Mouse (Mus musculus): Measurements from ENCODE around the gene Uhrf1bp1.

The Uhrf1bp1 gene

DNA sequence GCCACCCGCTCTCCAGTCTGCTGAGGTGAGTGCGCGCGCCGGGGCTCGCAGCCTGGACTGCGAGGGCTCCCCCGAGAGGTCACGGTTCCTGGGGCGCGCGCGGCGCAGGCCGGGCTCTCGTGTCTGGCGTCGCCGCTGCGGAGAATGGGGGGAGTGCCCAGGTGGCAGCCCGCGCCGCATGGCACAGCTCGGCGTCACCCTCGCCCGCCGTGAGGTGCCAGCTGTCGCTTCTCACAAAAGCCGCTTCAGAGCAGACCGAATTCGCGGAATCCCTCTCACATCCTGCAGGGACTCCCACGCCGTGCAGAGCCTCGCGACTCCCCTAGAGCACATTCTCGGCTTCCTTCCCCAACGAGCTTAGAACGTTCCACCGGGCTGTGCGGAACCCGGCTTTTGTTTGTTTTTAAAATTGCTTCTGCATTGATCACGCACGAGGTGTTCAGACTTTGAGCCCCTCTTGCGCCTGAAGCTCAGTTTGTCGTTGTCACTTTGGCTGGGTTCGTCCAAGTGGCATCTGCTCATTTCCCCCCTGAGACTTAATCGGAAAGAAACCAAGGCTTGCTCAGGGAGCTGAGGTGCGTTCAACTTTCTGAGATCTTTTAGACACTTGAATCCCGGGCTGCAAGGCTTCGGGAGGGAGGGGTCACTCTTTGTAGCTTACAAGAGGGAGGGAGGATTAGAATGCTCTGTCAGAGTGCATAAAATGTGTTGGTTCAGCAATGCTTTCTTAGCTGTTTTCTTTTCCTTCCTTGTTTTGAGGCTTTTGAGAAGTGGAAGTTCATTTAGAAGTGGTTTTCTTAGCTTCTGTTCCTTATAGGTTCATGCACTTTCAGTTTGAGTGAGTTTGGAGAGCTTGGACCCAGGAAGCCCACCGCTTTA is 53.6 kb downstream of the Uhrf1bp1 start, which contains the start of gene Taf11:
Gene Taf11, minus strand, starts transcription at position 223 of the 879 bp plus-strand sequence.
- peak; percentile 44 for DNase-seq (ENCODE audit: low read depth, low spot score)

DNA sequence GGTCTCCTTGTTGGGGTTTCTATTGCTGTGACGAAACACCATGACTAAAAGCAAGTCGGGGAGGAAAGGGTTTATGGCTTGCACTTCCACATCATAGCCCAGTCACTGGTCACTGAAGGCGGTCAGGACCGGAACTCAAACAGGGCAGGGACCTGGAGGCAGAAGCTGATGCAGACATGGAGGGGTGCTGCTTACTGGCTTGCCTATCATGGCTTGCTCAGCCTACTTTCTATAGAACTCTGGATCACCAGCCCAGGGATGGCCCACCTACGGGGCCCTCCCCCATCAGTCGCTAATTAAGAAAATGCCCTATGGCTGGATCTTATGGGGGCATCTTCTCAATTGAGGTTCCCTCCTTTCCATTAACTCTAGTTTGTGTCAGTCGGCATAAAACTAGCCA is 55.1 kb downstream of the Uhrf1bp1 start:
- DNase-seq (ENCODE audit: low read depth, low spot score) = no peak

DNA sequence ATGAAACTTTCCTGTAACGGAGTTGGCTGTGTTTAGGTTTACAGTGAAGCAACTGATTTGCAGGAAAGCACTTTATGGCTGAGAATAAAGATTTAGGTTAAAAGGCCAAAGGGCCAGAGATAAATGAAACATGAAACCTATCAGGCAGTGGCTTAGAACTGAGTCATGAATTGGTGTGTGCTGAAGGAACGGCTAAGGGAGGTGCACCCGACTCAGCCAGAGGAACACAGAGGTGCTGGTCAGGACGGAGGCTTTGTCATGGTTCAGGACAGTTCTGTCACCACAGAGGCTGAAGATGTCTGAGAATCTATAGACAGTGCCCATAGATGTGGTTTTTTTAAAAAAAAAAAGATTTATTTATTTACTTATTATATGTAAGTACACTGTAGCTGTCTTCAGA is 58.5 kb downstream of the Uhrf1bp1 start:
- DNase-seq (ENCODE audit: low read depth, low spot score) = no peak

DNA sequence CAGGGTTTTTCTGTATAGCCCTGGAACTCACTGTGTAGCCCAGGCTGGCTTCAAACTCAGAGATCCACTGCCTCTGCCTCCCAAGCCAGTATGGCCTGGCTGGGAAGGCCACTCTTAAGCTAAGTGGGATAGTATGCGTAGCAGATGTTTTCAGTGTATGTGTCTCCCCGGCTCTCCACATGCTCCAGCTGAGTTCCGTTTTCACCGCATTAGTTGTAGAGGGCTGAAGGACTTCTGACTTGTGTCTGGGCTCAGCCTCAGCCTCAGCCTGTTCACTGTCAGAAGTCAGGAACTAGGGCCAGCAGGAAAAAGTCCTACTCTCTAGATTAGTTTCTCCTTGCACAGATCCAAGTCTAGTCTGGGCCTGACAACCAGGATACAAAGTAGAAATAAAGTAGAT is 60.1 kb downstream of the Uhrf1bp1 start:
- DNase-seq (ENCODE audit: low read depth, low spot score) = no peak

DNA sequence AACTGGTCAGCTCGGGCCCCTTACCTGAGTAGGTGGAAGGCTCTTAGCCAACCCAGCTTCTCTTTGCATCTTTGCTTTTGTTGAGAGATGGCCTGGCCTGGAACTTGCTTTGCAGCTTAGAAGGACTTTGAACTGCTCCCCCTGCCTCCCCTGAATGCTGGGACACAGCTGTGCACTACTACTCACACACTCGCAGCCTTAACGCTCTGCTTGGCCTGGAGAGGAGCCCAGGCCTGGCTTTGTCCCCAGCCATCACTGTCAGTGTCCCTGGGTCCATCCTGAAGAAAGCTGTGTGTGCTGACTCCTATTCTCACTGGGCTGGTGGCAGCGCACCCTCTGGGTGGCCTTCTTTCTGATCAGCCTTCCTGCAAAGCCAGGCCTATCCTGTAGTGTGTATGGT is 64.4 kb downstream of the Uhrf1bp1 start:
- no peak for DNase-seq (ENCODE audit: low read depth, low spot score)

DNA sequence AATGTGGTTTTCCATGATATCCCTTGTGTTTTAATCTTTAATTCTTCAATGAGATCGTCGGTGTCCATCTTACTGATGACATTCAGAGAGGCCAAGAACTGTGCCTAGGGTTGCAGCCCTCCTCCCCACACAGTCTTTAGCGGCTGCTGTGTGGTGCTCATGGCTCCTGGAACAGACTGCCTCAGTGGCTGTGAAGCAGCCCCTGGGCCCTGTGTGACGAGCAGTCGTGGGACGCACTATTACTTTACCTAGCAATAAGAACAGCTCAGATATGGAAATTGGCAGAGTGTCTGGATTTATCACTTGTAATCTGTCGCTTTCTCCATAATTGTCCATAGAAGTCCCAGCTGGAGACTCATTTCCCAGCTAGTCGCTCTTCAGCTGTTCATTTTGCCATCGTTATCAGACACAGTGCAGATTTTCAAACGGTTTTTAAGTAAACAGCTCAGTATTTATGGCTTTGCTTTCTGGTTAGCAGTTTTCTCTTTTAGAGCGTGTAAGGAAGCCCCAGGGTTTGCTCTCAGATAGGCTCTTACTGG is 66.0 kb downstream of the Uhrf1bp1 start:
- DNase-seq (ENCODE audit: low read depth, low spot score) = no peak

- DNase-seq (ENCODE audit: low read depth, low spot score) = no peak
These were observed 68.8 kb downstream of the Uhrf1bp1 start for GRCm38 (mm10) chr17:27925054-27925453.

DNA sequence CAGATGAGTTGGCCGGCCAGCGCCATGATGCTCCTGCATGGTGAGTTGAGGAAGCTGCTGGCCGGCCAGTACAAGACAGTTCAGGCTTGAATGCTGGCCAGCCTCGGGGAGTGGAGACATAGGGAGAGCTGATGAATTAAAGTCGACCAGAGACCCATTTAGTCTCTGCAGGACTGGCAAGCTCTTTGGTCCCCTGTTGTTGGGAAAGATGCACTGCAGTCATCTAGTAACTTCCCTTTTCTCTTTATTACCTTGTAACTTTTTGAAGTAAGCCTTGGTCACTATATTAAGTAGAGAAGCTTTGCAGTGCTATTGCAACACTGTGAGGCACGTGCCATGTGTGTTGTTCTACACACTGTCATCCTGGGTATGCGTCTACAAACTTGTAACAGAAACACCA is 69.3 kb downstream of the Uhrf1bp1 start:
- DNase-seq (ENCODE audit: low read depth, low spot score) = no peak

GRCm38 (mm10) chr17:27930291-27930690 is 74.0 kb downstream of the Uhrf1bp1 start:
- no peak for DNase-seq (ENCODE audit: low read depth, low spot score)

GRCm38 (mm10) chr17:27931826-27932225 is 75.6 kb downstream of the Uhrf1bp1 start:
- DNase-seq (ENCODE audit: low read depth, low spot score) = no peak

GRCm38 (mm10) chr17:27934136-27934910 is 78.1 kb downstream of the Uhrf1bp1 start:
- DNase-seq (ENCODE audit: low read depth, low spot score) = no peak

GRCm38 (mm10) chr17:27935091-27935490 is 78.8 kb downstream of the Uhrf1bp1 start:
- no peak for DNase-seq (ENCODE audit: low read depth, low spot score)

- no peak for DNase-seq (ENCODE audit: low read depth, low spot score)
These were observed 80.9 kb downstream of the Uhrf1bp1 start for GRCm38 (mm10) chr17:27937054-27937615.

DNA sequence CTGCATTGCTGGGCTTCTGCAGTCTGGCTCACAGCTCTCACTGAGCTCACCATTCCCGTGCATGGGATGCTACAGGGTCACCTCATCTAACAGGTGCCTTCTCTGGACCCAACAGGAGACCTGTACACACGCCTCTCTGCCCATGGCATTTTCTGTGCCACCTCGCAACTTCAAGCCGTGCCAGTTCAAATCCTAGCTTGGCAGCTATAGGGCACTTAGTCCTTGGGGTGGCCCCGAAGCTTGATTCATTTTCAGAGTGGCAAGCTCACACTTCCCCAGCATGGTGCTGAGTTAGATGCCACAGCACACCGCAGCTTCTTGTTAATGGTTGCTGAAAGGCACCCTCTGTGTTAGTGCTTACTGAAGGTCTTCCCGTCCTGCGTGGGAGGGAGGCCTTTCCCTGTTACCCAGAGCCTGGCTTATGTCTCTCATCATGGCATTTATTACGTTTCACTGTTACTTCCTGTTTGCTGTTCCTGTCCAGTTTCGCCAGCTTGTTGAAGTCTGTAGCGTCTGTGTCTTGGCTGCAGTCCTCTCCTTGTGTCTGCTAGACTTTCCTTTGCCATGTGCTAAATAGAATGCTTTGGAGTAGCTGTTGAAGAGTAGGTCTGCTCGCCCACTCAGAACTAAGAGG is 82.0 kb downstream of the Uhrf1bp1 start:
- no peak for DNase-seq (ENCODE audit: low read depth, low spot score)

- DNase-seq (ENCODE audit: low read depth, low spot score) = no peak
These were observed 82.8 kb downstream of the Uhrf1bp1 start for GRCm38 (mm10) chr17:27939028-27939427.

DNA sequence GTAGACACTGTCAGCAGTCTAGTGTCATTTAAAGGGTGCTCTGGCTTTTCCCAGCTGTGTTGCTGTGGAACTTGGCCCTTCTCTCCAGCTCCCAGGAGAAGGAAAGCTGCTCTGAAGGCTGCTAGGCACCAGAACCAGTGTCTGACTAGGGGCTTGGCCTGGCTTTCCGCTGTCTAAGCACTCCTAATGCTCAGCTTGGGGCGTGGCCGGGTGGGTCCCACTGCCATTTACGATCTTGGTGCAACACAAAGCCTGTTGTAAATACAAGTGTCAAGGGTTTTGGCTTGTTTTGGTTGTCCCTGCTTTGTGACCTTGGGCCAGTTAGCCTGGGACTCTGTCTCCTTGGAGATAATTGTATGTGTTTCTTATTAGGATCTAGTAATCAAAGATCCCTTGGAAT is 84.1 kb downstream of the Uhrf1bp1 start:
- DNase-seq (ENCODE audit: low read depth, low spot score) = peak; percentile 17

- no peak for DNase-seq (ENCODE audit: low read depth, low spot score)
These were observed 84.9 kb downstream of the Uhrf1bp1 start for GRCm38 (mm10) chr17:27941178-27941577.

- no peak for DNase-seq (ENCODE audit: low read depth, low spot score)
These were observed 85.5 kb downstream of the Uhrf1bp1 start for GRCm38 (mm10) chr17:27941698-27942097.

GRCm38 (mm10) chr17:27942131-27942530 is 85.9 kb downstream of the Uhrf1bp1 start:
- DNase-seq (ENCODE audit: low read depth, low spot score) = no peak

GRCm38 (mm10) chr17:27945546-27946216 is 89.4 kb downstream of the Uhrf1bp1 start:
- no peak for DNase-seq (ENCODE audit: low read depth, low spot score)

GRCm38 (mm10) chr17:27946371-27946770 is 90.1 kb downstream of the Uhrf1bp1 start:
- no peak for DNase-seq (ENCODE audit: low read depth, low spot score)
